Mouse (Mus musculus): Measurements from ENCODE around the gene Fam171a2. TPM values are rescaled to one million over a fixed set of nuclear protein-coding genes. Genes with fewer than 3 reads are reported as not detected.

The Fam171a2 gene
- polyA plus RNA-seq, 1 experiment from 2014 or later: 4.2 TPM

DNA sequence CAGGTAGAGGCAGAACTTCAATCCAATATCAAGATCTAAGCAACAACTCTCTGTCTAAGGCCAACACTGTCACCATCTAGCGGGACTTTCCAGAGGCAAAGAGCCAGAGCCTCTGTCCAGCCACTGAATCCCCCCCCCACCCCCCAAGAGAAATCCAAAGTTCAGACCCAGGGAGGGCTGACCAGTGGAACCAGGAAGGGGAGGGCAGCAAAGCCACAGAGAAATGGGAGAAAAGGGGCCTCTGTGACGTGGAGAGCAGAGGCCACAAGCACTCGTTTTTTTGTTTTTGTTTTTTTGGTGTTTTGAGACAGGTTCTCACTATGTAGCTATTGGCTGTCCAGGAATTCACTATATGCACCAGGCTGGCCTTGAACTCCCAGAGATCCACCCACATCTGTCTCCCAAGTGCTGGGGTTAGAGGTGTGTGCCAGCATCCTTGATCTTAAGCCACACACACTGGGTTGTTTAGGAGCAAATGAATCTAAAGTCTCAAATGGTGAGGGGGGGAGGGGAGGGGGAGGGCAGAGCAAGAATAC, 37.6 kb downstream of the Fam171a2 start:
- peaks cover 46% of the 10 kb centered on the region for H3K4me1 ChIP-seq

DNA sequence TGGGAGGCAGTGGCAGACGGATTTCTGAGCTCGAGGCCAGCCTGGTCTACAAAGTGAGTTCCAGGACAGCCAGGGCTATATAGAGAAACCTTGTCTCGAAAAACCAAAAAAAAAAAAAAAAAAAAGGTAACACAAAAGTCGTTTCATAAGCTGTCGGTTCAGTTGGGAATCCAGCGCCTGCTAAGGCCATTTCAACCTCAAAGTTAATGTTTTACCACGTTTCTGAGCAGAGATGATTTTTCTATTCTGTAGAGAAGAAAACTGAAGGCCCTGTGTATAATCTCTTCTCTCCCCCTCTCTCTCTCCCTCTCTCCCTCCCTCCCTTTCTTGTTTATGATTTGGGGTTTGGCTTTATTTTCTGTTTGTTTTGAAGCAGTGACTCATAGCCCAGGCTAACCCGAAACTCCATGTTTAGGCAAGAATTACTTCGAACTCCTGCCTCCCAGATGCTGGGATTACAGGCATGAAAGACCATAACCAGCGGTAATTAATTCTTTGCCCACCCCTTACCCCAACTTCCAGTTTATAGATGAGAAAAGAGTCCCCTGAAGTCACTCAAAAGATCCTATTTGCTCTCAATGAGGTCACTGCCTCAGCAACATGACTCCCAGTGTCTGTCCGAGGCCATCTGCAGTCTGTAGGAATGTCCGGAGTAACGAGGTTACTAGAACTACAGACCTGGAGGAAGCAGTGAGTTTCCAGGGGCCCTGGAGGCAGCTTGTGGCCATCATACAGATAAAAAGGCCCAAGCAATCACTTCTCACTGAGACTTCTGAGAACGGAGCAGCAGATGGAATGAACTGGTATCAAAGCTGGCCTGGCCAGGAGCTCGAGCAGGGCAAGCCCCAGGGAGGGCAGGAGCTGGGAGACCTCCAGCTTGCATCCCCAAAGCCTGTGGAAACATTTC, 38.3 kb downstream of the Fam171a2 start:
- no peaks in the 10 kb centered on the region for H3K9me3 ChIP-seq (replicated peaks)
- WGBS: 34% methylated on average over 15 of the region's 15 CpGs
- H3K4me3 ChIP-seq: peak overlapping the region; percentile 87
- H3K27ac ChIP-seq: peak overlapping the region; percentile 92
- peaks cover 52% of the 10 kb centered on the region for H3K4me1 ChIP-seq
- peaks cover 18% of the 10 kb centered on the region for H3K36me3 ChIP-seq
- no peak for DNase-seq (ENCODE audit: low spot score)
- 0 out of 2 replicates have a peak, but pooled peaks cover 3% of the 10 kb centered on the region for H3K27me3 ChIP-seq (ENCODE audit: low read depth, poor library complexity, severe bottlenecking)

More for the DNA sequence above, 37.6 kb downstream of the Fam171a2 start:
- 90% methylated on average over 3 of the region's 3 CpGs for WGBS
- H3K27ac ChIP-seq: peak overlapping the region; percentile 8; the same call in 1 of the 2 replicates
- no peaks in the 10 kb centered on the region for H3K9me3 ChIP-seq (replicated peaks)
- H3K36me3 ChIP-seq: peaks cover 11% of the 10 kb centered on the region
- H3K27me3 ChIP-seq (ENCODE audit: low read depth, poor library complexity, severe bottlenecking): 0 out of 2 replicates have a peak, but pooled peaks cover 3% of the 10 kb centered on the region
- DNase-seq (ENCODE audit: low spot score): no peak
- H3K4me3 ChIP-seq: no peak overlapping the region

DNA sequence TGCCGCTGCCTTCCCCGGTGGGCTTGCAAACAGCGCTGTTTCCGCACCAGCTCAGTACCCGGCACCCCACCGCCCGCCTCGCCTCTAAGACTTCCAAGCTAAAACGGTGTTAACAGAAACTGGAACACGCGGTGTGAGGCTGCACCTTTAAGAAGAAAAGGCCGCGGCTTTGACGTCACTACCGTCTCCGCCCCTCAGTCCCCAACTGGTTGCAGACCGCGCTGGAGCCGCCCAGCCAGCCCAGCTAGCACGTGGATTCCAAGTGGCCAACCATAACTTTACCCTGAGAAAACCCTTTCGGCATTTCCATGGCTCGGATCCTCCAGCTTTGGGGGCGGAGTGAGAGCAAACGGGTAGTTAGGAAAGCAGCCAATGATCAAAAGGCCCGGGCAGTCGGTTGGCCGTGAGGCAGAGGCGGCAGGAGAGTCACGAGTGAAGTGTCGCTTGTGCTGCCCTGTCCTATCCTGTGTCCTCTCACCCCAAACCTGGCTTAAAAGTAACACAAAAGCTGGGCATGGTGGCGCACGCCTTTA, 39.1 kb downstream of the Fam171a2 start:
- H3K27ac ChIP-seq: peak overlapping the region; percentile 92
- peaks cover 26% of the 10 kb centered on the region for H3K36me3 ChIP-seq
- H3K4me1 ChIP-seq: peaks cover 52% of the 10 kb centered on the region
- DNase-seq (ENCODE audit: low spot score): peak; percentile 99
- under 1% methylated on average over 32 of the region's 32 CpGs for WGBS
- 0 out of 2 replicates have a peak, but pooled peaks cover 3% of the 10 kb centered on the region for H3K27me3 ChIP-seq (ENCODE audit: low read depth, poor library complexity, severe bottlenecking)
- peak overlapping the region; percentile 87 for H3K4me3 ChIP-seq
- H3K9me3 ChIP-seq (replicated peaks): no peaks in the 10 kb centered on the region

DNA sequence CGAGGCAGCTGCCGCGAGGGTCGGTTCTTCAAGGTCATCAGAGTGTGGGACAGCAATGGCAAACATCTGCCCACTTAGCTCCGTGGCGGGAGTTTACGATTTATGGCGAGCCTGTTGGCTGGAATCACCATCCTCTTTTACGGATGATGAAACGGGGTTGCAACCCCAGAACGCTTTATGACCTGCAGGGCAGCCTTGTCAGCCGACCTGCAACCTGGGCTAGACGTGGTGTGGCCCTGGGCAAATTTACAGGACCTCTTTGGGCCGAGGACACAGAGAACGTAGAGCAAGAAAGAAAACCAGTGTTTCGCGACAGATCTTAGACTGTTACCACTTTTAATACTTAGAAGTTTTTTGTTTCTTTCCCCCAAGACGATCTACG, 39.7 kb downstream of the Fam171a2 start, which contains the start of gene Slc25a39:
Slc25a39 (minus strand) TSS at position 113 of the 382 bp plus-strand sequence.
- no peak for DNase-seq (ENCODE audit: low spot score)

DNA sequence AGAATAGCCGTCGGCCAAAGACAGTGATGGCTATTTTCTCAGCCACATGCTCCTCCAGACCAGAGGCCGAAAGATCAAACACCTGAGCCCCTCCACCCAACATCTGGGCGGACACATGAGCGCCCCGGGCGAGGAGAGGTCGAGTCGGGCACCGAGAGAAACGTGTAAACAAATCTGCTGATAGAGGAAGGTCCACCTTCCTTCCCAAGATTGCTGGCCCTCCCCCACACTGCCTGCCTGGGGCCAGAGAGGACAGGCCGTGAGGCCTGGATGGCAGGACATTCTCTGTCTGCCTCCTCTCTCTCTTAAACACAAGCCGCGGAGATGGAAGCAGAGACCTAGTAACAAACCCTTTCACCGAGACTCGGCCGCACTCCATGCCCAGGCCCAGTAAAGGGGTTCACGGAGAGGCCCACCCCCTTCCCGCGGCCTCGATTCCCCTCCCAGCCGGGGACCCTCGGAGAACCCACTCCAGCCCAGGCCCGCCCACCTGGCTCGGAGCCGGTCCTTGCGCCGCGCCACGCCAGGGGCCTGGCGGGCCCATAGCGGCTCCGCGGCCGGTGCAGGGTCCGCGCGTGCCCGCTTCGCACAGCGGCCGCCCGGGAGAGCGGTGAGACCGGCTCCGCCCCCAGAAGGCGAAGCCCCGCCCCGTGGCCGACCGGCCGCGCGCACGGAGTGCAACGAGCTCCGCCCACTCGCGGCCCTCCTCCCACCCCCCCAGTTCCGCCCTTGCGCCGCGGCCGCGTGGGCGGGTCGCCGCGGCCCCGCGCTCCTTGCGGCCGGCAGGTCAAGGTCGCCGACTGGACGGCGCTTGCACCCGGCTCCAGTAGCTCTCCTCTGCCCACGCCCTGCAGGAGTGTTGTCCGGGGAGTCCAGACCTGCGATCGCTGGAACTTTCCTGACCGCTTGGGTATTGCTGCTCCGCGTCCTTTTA, 40.3 kb downstream of the Fam171a2 start:
- DNase-seq (ENCODE audit: low spot score): peak; percentile 95
- H3K27ac ChIP-seq: peak overlapping the region; percentile 92
- H3K9me3 ChIP-seq (replicated peaks): no peaks in the 10 kb centered on the region
- H3K4me1 ChIP-seq: peaks cover 52% of the 10 kb centered on the region
- H3K27me3 ChIP-seq (ENCODE audit: low read depth, poor library complexity, severe bottlenecking): peaks cover 6% of the 10 kb centered on the region
- H3K4me3 ChIP-seq: peak overlapping the region; percentile 87
- WGBS: under 1% methylated on average over 85 of the region's 85 CpGs
- H3K36me3 ChIP-seq: peaks cover 38% of the 10 kb centered on the region

More for the DNA sequence above, 39.7 kb downstream of the Fam171a2 start, which contains the start of gene Slc25a39:
- WGBS: 1% methylated on average over 19 of the region's 19 CpGs
- H3K9me3 ChIP-seq (replicated peaks): no peaks in the 10 kb centered on the region
- no peaks in the 10 kb centered on the region for H3K27me3 ChIP-seq (ENCODE audit: low read depth, poor library complexity, severe bottlenecking)
- peak within 1 kb of the TSS; percentile 92 for H3K27ac ChIP-seq
- H3K4me1 ChIP-seq: peaks cover 52% of the 10 kb centered on the region
- peak within 1 kb of the TSS; percentile 87 for H3K4me3 ChIP-seq
- peaks cover 31% of the 10 kb centered on the region for H3K36me3 ChIP-seq

DNA sequence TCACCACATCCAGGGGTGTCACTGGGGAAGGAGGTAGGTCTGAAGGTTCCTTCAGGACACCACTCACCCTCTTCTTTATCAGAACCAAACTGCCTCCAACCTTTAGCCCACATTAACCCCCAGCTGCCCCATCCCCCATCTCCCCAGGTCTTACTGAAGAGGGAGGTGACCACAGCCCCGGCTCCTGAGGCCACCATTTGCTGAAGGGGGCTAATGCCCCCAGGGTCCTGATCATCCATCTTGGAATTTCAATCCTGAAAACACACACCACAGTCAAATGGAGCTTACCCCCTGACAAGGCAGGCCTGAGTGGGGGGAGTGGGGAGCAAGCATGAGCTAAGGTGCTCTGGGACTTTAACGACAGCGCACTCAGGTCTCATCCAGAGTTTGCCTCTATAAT, 41.1 kb downstream of the Fam171a2 start:
- 13% methylated on average over 3 of the region's 3 CpGs for WGBS
- H3K4me1 ChIP-seq: peaks cover 50% of the 10 kb centered on the region
- peak overlapping the region; percentile 92 for H3K27ac ChIP-seq
- peaks cover 13% of the 10 kb centered on the region for H3K27me3 ChIP-seq (ENCODE audit: low read depth, poor library complexity, severe bottlenecking)
- H3K9me3 ChIP-seq (replicated peaks): no peaks in the 10 kb centered on the region
- no peak for DNase-seq (ENCODE audit: low spot score)
- peak overlapping the region; percentile 87 for H3K4me3 ChIP-seq
- peaks cover 42% of the 10 kb centered on the region for H3K36me3 ChIP-seq

DNA sequence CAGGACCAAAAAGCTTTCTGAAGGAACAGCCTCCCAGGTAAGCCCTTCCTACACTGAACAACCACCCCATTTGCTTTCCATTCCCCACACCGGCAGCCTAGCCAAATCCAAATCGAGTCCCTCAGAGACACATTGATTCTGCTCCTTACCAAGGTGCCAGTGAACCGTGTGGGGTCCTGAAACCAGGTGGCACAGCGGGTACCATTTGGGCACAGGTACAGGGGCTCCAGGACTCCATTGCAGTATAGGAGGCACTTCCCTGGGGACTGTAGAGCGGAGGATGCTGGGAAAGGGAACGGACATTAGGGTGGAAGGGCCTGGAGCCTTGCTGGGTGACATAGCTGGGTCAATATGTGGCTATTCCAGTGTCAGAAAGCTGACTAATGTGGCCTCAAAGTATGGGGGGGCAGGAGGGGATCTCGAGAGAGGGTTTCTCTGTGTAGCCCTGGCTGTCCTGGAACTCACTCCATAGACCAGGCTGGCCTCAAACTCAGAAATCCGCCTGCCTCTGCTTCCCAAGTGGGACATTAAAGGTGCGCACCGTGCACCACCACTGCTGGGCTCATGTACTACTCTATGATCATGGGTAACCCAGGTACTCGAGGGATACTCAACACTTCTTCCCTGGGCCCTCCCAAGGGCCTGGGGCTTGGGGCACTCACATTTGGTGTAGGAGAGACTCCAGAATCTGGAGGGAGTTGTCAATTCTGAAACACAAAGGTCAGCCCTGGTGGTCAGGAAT, 41.8 kb downstream of the Fam171a2 start:
- H3K27me3 ChIP-seq (ENCODE audit: low read depth, poor library complexity, severe bottlenecking): peaks cover 20% of the 10 kb centered on the region
- peaks cover 49% of the 10 kb centered on the region for H3K4me1 ChIP-seq
- H3K27ac ChIP-seq: peak overlapping the region; percentile 92; the same call in 1 of the 2 replicates
- peak overlapping the region; percentile 87 for H3K4me3 ChIP-seq
- no peaks in the 10 kb centered on the region for H3K9me3 ChIP-seq (replicated peaks)
- H3K36me3 ChIP-seq: peaks cover 42% of the 10 kb centered on the region
- DNase-seq (ENCODE audit: low spot score): no peak
- WGBS: 88% methylated on average over 11 of the region's 11 CpGs

DNA sequence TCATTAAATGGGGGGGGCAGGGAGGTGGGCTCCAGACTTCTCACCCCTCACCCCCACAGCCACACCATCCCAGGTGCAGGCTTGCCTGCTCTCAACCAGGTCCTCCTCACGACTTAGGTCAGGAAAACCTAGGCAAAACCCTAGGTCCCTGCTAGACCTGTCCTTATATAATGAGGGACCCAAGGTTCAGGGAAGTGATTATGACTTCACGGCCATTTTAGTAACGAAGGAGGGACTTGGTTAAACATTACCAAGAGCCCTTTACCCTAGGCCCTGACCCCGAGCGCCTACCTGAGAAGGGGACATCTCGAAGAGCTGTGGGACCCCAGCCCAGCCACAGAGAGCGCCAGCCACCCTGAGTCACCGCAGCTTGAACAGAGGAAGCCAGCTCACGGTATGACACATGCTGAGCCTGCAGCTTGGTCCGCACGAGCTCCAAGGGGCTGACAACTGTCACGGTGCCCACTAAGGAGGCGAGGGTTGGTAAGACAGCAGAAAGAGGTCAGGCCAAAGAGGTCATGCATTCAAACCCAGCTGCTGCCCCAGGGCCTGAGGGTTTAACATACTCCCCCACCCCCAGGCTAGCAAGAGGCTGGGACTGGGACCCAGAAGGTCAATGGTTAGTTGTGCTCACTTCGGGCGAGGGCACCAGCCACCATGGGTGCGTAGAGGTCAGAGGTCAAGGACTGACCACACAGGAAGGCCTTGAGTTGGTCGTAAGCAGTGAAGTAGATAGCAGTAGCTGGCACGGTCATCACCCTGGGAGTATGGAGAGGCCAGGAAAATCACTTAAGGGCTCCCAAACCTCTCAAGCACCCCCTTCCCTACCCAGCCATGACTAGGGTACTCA, 43.1 kb downstream of the Fam171a2 start:
- Histone ChIP-seq H3K27ac (no peak overlapping the region), H3K9me3 (replicated peaks) (no peaks in the 10 kb centered on the region), H3K27me3 (ENCODE audit: low read depth, poor library complexity, severe bottlenecking) (peaks cover 34% of the 10 kb centered on the region), H3K4me1 (peaks cover 55% of the 10 kb centered on the region), H3K36me3 (peaks cover 42% of the 10 kb centered on the region), H3K4me3 (0 out of 2 replicates have a peak overlapping the region, but pooled peaks have one; percentile 5)
- no peak for DNase-seq (ENCODE audit: low spot score)
- 86% methylated on average over 18 of the region's 18 CpGs for WGBS

DNA sequence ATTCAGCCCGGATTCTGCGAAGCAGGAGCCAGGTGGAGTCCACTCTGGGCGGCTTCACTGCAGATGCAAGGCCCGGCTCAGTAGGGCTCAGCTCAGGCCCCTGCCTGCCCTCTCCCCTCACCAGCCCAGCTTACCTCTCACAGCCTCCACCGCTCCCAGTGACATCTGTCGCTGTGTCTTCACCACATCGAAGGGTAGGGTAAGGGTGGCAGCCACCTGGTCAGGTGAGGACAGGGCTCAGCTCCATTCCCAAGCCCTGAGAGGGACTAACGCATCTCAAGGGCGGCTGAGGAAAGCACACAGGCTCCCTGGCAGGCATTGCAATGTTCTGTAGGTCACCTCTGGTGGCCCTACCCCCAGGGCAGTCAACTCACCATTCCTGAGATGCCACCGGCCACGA, 43.8 kb downstream of the Fam171a2 start:
- Histone ChIP-seq H3K4me1 (peaks cover 54% of the 10 kb centered on the region), H3K4me3 (no peak overlapping the region), H3K27me3 (ENCODE audit: low read depth, poor library complexity, severe bottlenecking) (peaks cover 41% of the 10 kb centered on the region), H3K9me3 (replicated peaks) (no peaks in the 10 kb centered on the region), H3K27ac (no peak overlapping the region), H3K36me3 (peaks cover 42% of the 10 kb centered on the region)
- WGBS: 95% methylated on average over 11 of the region's 11 CpGs
- DNase-seq (ENCODE audit: low spot score): no peak

DNA sequence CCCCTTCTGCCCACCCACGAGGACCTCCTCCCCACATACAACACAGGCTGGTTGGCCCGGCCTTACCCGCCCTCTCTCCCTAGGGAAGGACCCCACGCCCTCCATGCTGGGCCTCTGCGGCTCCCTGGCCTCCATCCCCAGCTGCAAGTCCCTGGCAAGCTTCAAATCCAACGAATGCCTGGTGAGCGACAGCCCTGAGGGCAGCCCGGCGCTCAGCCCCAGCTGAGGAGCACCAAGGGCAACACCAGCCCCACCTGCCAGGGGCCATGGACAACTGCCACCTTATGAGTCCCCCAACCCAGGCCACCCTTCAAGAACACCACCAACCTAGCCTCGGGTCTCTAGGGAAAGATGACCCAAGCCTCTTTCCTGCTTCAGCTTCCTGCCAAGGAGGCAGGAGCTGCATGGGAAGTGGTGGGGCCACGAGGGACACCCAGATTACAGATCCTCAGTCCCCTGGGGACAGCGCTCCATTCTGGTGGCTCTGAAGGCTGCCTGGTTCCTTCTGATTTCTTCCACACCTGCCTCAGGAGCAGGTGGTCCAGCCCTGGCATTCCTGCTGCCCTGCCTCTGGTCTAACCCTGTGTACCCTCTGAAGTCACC, 45.5 kb downstream of the Fam171a2 start:
- DNase-seq (ENCODE audit: low spot score): no peak
- Histone ChIP-seq H3K27ac (no peak overlapping the region), H3K27me3 (ENCODE audit: low read depth, poor library complexity, severe bottlenecking) (peaks cover 57% of the 10 kb centered on the region), H3K4me1 (peaks cover 44% of the 10 kb centered on the region), H3K4me3 (no peak overlapping the region), H3K9me3 (replicated peaks) (no peaks in the 10 kb centered on the region), H3K36me3 (peaks cover 42% of the 10 kb centered on the region)
- 61% methylated on average over 12 of the region's 12 CpGs for WGBS

Measured in limb, embryonic 10.5 days (tissue).